Mouse (Mus musculus): ENCODE measurements around the gene Commd9. TPM values are rescaled to one million over a fixed set of nuclear protein-coding genes. Genes with fewer than 3 reads are reported as not detected.

The Commd9 gene
- polyA plus RNA-seq, 2 experiments: 72.7 to 114 TPM

DNA sequence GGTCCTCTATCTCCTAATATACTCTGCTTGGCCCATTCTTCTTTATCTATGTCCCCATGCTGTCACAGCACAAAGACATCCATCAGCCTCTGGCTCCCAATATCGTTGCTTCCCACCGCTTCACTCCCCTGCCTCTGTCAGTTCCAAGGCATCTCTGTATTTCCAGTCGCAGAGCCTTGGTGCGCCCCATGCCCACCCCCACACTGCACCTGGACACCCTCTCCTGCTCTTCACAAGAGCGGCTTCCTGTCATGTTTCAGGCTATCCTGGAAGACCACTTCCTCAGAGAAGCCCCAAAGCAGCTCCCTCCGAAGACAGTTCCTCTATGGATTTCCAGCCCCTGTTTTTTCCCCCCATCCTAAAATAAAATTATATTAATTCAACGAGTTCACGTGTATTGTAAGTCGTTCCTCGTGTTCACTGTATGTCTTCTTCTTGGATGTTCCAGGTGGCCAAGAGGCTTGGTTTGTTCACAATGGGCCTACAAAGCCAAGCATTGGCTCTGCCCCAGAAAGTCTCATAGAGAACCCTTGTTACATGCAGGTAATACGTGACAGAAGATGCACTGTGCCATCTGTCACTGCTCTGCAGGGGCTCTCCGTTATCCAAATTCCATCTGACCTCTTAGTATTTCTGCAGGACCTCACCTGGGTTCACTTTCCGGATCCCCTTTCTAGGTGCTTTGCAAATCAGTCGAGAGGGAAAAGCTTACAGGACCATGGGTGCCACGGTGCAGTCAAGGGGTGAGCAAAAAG, 23.5 kb downstream of the Commd9 start:
- ATAC-seq (ENCODE audit: low FRiP score, low read depth) (no peak), DNase-seq (ENCODE audit: low spot score) (no peak)
- no peak overlapping the region for H3K27ac ChIP-seq (replicated peaks; ENCODE audit: low read depth, low read length)
- peaks cover 4% of the 10 kb centered on the region; the same call in 1 of the 2 replicates for H3K4me1 ChIP-seq (ENCODE audit: control insufficient read depth, insufficient read depth, low read length)
- no peaks in the 10 kb centered on the region for H3K9me3 ChIP-seq (ENCODE audit: control insufficient read depth, low read length)
- no peak overlapping the region for H3K4me2 ChIP-seq (replicated peaks; ENCODE audit: low read depth, low read length, severe bottlenecking)
- H3K27me3 ChIP-seq (ENCODE audit: control insufficient read depth, insufficient read depth, low read length): no peaks in the 10 kb centered on the region
- WGBS: 93% methylated on average over 15 of the region's 15 CpGs
- H3K36me3 ChIP-seq (ENCODE audit: control insufficient read depth, insufficient read depth, low read length): no peaks in the 10 kb centered on the region
- no peak overlapping the region for H3K9ac ChIP-seq (ENCODE audit: low read depth, low read length, severe bottlenecking)
- TF ChIP-seq POLR2A (IDR thresholded peaks at IDR 0.05; ENCODE audit: borderline replicate concordance, extremely low read depth, insufficient read depth, insufficient read length): no peak
- H3K4me3 ChIP-seq (replicated peaks; ENCODE audit: low read length): no peak overlapping the region

DNA sequence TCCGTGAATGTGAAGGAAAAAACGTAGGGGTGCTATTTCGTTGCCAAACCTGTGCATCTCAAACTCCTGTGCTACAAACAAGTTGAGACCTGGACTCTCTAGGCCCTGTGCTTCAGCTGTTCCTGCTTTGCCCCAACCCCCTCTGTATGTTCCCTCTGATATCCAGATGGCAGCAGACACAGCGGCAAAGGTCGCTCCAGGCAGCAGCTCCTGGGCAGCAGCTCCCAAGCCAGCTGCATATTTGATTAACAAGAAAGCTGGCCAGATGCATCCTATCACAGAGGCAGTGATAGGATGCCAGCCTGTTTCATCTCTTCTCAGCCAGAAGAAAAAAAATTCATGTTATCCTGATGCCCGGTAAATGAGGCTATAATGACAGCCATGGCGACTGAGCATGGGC, 32.5 kb downstream of the Commd9 start:
- no peak for ATAC-seq (ENCODE audit: low FRiP score, low read depth)
- Histone ChIP-seq H3K9ac (ENCODE audit: low read depth, low read length, severe bottlenecking) (no peak overlapping the region), H3K27ac (replicated peaks; ENCODE audit: low read depth, low read length) (no peak overlapping the region), H3K36me3 (ENCODE audit: control insufficient read depth, insufficient read depth, low read length) (no peaks in the 10 kb centered on the region), H3K4me1 (ENCODE audit: control insufficient read depth, insufficient read depth, low read length) (no peaks in the 10 kb centered on the region), H3K9me3 (ENCODE audit: control insufficient read depth, low read length) (no peaks in the 10 kb centered on the region), H3K4me3 (replicated peaks; ENCODE audit: low read length) (no peak overlapping the region), H3K4me2 (replicated peaks; ENCODE audit: low read depth, low read length, severe bottlenecking) (no peak overlapping the region), H3K27me3 (ENCODE audit: control insufficient read depth, insufficient read depth, low read length) (no peaks in the 10 kb centered on the region)
- DNase-seq (ENCODE audit: low spot score): no peak
- 71% methylated on average over 7 of the region's 7 CpGs for WGBS
- no peak for TF ChIP-seq POLR2A (IDR thresholded peaks at IDR 0.05; ENCODE audit: borderline replicate concordance, extremely low read depth, insufficient read depth, insufficient read length)

DNA sequence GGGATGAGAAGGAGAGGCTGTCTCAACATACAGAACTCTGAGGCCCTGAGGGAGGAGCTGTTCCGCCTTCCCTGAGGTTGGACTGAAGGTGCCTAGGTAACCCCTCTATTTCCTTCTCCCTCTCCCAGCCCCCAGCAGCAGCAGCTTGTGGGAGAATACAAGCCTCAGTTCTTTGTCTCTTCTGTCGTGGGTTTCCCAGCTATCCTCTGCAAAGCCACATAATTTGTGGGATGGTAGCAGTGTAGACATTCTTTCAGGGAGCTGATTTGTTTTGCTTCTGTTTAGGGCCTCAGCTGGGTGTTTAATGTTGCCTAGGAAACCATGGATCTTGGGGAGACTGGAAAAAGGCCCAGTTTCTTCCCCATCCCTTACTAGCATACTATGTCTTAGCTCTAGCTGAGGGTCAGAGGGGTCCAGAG, 34.1 kb downstream of the Commd9 start:
- H3K27ac ChIP-seq (replicated peaks; ENCODE audit: low read depth, low read length): no peak overlapping the region
- H3K4me2 ChIP-seq (replicated peaks; ENCODE audit: low read depth, low read length, severe bottlenecking): no peak overlapping the region
- ATAC-seq (ENCODE audit: low FRiP score, low read depth) (no peak), DNase-seq (ENCODE audit: low spot score) (no peak)
- H3K4me1 ChIP-seq (ENCODE audit: control insufficient read depth, insufficient read depth, low read length): no peaks in the 10 kb centered on the region
- H3K9me3 ChIP-seq (ENCODE audit: control insufficient read depth, low read length): no peaks in the 10 kb centered on the region
- H3K27me3 ChIP-seq (ENCODE audit: control insufficient read depth, insufficient read depth, low read length): no peaks in the 10 kb centered on the region
- no peak for TF ChIP-seq POLR2A (IDR thresholded peaks at IDR 0.05; ENCODE audit: borderline replicate concordance, extremely low read depth, insufficient read depth, insufficient read length)
- H3K36me3 ChIP-seq (ENCODE audit: control insufficient read depth, insufficient read depth, low read length): no peaks in the 10 kb centered on the region
- 39% methylated on average over 2 of the region's 2 CpGs for WGBS
- no peak overlapping the region for H3K9ac ChIP-seq (ENCODE audit: low read depth, low read length, severe bottlenecking)
- H3K4me3 ChIP-seq (replicated peaks; ENCODE audit: low read length): no peak overlapping the region

DNA sequence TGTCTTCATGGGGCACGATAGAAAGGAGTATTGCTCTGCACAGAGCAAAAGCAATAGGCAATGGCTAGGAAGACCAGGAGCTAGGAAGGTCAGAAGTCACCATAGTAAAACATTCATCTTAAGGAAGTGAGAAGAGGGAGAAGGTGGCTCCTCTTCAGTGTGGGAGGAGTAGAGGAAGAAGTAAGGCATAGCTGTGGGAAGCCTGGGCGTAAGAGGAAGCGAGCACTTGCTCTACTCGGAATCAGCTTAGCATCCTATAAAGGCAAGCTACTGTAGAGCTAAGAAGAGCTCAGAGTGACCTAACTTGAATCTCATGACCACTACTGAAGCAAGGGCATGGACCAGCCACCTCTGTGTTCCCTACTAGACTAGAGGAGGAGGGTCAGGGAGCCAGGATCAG, 36.3 kb downstream of the Commd9 start:
- Histone ChIP-seq H3K36me3 (ENCODE audit: control insufficient read depth, insufficient read depth, low read length) (no peaks in the 10 kb centered on the region), H3K27me3 (ENCODE audit: control insufficient read depth, insufficient read depth, low read length) (no peaks in the 10 kb centered on the region), H3K4me3 (replicated peaks; ENCODE audit: low read length) (no peak overlapping the region), H3K4me1 (ENCODE audit: control insufficient read depth, insufficient read depth, low read length) (no peaks in the 10 kb centered on the region), H3K27ac (replicated peaks; ENCODE audit: low read depth, low read length) (no peak overlapping the region), H3K4me2 (replicated peaks; ENCODE audit: low read depth, low read length, severe bottlenecking) (no peak overlapping the region), H3K9ac (ENCODE audit: low read depth, low read length, severe bottlenecking) (no peak overlapping the region), H3K9me3 (ENCODE audit: control insufficient read depth, low read length) (no peaks in the 10 kb centered on the region)
- DNase-seq (ENCODE audit: low spot score) (no peak), ATAC-seq (ENCODE audit: low FRiP score, low read depth) (no peak)
- WGBS: 89% methylated on average over 4 of the region's 4 CpGs
- no peak for TF ChIP-seq POLR2A (IDR thresholded peaks at IDR 0.05; ENCODE audit: borderline replicate concordance, extremely low read depth, insufficient read depth, insufficient read length)

DNA sequence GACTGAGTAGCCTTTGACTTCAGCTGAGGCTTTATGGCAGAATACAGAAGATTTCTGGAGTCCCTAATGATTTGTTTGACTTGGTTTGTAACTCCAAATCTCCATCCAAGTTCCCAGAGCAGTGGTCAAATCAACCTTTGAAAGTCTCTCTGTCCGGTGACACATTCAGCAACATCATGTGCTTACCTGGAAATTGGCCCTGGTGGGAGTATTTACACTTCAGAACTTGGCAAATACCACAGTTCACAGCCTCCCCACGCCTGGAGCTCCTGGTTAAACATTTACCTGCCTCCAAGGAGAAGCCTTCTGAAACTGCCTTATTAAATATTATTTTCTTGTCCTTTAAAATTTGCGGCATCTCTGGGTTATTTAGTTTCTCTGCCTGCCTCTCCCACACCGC, 37.1 kb downstream of the Commd9 start:
- DNase-seq (ENCODE audit: low spot score): no peak
- H3K27me3 ChIP-seq (ENCODE audit: control insufficient read depth, insufficient read depth, low read length): no peaks in the 10 kb centered on the region
- no peak for TF ChIP-seq POLR2A (IDR thresholded peaks at IDR 0.05; ENCODE audit: borderline replicate concordance, extremely low read depth, insufficient read depth, insufficient read length)
- H3K9me3 ChIP-seq (ENCODE audit: control insufficient read depth, low read length): no peaks in the 10 kb centered on the region
- no peaks in the 10 kb centered on the region for H3K36me3 ChIP-seq (ENCODE audit: control insufficient read depth, insufficient read depth, low read length)
- H3K27ac ChIP-seq (replicated peaks; ENCODE audit: low read depth, low read length): no peak overlapping the region
- H3K4me1 ChIP-seq (ENCODE audit: control insufficient read depth, insufficient read depth, low read length): no peaks in the 10 kb centered on the region
- no peak for ATAC-seq (ENCODE audit: low FRiP score, low read depth)
- H3K4me2 ChIP-seq (replicated peaks; ENCODE audit: low read depth, low read length, severe bottlenecking): no peak overlapping the region
- no peak overlapping the region for H3K4me3 ChIP-seq (replicated peaks; ENCODE audit: low read length)
- WGBS: 61% methylated on average over 4 of the region's 4 CpGs
- no peak overlapping the region for H3K9ac ChIP-seq (ENCODE audit: low read depth, low read length, severe bottlenecking)

Data from limb, embryonic 14.5 days (tissue).